Mouse (Mus musculus): Measurements from ENCODE around the gene Zbtb16.

Zbtb16 gene

GRCm38 (mm10) chr9:48835631-48836565, at the start of gene Zbtb16:
Gene Zbtb16, minus strand, starts transcription at chr9:48836222.
- DNase-seq, result peak; percentile 94

GRCm38 (mm10) chr9:48872896-48873295, 36.9 kb upstream of the Zbtb16 start:
- DNase-seq, result no peak

- no peak for DNase-seq
These were observed 30.6 kb upstream of the Zbtb16 start for GRCm38 (mm10) chr9:48866523-48867121.

GRCm38 (mm10) chr9:48865235-48865634, 29.2 kb upstream of the Zbtb16 start:
- DNase-seq, result no peak

- no peak for DNase-seq
These were observed 25.5 kb upstream of the Zbtb16 start for GRCm38 (mm10) chr9:48861481-48861880.

- DNase-seq, result peak; percentile 85
These were observed 24.5 kb upstream of the Zbtb16 start for GRCm38 (mm10) chr9:48860526-48860845.

- no peak for DNase-seq
These were observed 24.0 kb upstream of the Zbtb16 start for GRCm38 (mm10) chr9:48859828-48860525.

- DNase-seq, result no peak
These were observed 21.9 kb upstream of the Zbtb16 start for GRCm38 (mm10) chr9:48857944-48858343.

- no peak for DNase-seq
These were observed 20.2 kb upstream of the Zbtb16 start for GRCm38 (mm10) chr9:48856240-48856639.

GRCm38 (mm10) chr9:48849531-48849930, 13.5 kb upstream of the Zbtb16 start:
- DNase-seq, result no peak

GRCm38 (mm10) chr9:48839568-48839967, 3.5 kb upstream of the Zbtb16 start:
- no peak for DNase-seq

GRCm38 (mm10) chr9:48838346-48838745, 2.3 kb upstream of the Zbtb16 start:
- no peak for DNase-seq

- DNase-seq, result peak; percentile 73
These were observed 1.2 kb upstream of the Zbtb16 start for GRCm38 (mm10) chr9:48837181-48837580.

- no peak for DNase-seq
These were observed 526 bp upstream of the Zbtb16 start for GRCm38 (mm10) chr9:48836566-48836930.

- DNase-seq, result peak; percentile 72
These were observed 1.2 kb downstream of the Zbtb16 start for GRCm38 (mm10) chr9:48834541-48835411.

GRCm38 (mm10) chr9:48834006-48834405, 2.0 kb downstream of the Zbtb16 start:
- no peak for DNase-seq

- no peak for DNase-seq
These were observed 2.5 kb downstream of the Zbtb16 start for GRCm38 (mm10) chr9:48833493-48833892.

- no peak for DNase-seq
These were observed 3.4 kb downstream of the Zbtb16 start for GRCm38 (mm10) chr9:48832473-48833100.

- no peak for DNase-seq
These were observed 4.2 kb downstream of the Zbtb16 start for GRCm38 (mm10) chr9:48831560-48832460.

- no peak for DNase-seq
These were observed 7.2 kb downstream of the Zbtb16 start for GRCm38 (mm10) chr9:48828839-48829238.

GRCm38 (mm10) chr9:48826377-48826889, 9.6 kb downstream of the Zbtb16 start:
- DNase-seq, result no peak
